Mouse (Mus musculus): ENCODE data around the gene Msantd3.

The Msantd3 gene

GRCm38 (mm10) chr4:48539841-48540575 lies at the start of gene Msantd3:
Gene Msantd3, plus strand, starts transcription at chr4:48539935.
- in situ Hi-C loops (cut with MboI, MseI): loop anchor here (25.0 kb wide), 1 partner anchor 828 kb away; no protein-coding TSS in a partner anchor

- in situ Hi-C loops (cut with MboI, MseI): loop anchor here (10.0 kb wide), 1 partner anchor 333 kb away; no protein-coding TSS in a partner anchor
These were observed 48.4 kb upstream of the Msantd3 start for GRCm38 (mm10) chr4:48491290-48491743.

DNA sequence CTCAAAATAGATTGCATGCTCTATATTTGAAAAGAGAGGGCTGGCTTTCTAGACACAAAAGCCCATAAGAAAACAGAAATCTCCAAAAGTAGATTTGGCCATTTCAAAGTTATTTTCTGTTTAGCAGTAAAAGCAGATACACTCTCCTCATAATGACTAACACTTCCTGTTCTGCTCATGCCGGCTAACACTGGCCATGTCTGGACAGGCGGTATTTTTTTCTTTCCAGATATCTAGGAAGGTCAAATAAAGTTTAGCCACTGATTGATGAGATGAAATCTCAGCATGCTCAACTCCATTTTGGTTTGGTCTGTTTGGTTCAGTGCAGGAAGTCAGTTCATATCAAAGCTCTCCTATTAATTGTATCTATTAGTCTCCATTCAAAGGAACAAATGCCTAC lies 47.2 kb upstream of the Msantd3 start:
- in situ Hi-C loops (cut with MboI, MseI): loop anchor here (10.0 kb wide), 1 partner anchor 332 kb away; no protein-coding TSS in a partner anchor

DNA sequence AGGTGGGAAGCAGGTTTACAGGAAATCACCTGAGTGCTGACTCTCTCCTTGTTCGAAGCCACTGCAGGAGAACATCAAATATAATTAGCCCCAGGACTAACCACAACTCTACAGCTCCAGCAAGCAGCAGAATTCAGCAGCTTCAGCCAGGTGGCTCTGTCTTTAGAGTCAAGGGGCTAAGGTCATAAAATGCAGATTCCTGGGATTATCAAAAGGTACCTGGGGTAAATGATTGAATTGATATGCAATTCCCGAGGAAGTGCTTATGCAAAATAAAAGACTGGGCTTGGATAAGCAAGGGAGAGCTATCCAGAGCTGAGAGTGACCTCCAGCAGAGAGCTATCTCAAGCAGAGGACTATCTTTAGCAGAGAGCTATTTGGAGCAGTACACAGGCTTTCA lies 28.9 kb upstream of the Msantd3 start:
- in situ Hi-C loops (cut with MboI, MseI): no loop called here

DNA sequence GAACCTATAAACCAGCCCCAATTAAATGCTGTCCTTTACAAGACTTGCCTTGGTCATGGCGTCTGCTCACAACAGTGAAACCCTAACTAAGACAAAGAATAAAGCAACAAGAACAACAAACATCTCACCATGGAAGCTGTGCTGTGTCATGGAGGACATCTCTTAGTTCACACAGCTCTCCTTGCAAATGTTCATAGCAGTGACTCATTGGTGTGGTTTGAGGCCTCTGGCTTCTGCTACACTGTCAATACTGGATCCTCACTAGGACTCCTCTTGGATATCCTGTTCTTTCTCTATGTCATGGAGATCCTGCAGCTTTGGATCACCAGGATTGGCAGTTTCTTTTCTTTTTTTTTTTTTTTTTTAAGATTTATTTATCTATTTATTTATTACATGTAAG lies 10.2 kb upstream of the Msantd3 start:
- in situ Hi-C loops (cut with MboI, MseI): loop anchor here (25.0 kb wide), 1 partner anchor 817 kb away; no protein-coding TSS in a partner anchor

DNA sequence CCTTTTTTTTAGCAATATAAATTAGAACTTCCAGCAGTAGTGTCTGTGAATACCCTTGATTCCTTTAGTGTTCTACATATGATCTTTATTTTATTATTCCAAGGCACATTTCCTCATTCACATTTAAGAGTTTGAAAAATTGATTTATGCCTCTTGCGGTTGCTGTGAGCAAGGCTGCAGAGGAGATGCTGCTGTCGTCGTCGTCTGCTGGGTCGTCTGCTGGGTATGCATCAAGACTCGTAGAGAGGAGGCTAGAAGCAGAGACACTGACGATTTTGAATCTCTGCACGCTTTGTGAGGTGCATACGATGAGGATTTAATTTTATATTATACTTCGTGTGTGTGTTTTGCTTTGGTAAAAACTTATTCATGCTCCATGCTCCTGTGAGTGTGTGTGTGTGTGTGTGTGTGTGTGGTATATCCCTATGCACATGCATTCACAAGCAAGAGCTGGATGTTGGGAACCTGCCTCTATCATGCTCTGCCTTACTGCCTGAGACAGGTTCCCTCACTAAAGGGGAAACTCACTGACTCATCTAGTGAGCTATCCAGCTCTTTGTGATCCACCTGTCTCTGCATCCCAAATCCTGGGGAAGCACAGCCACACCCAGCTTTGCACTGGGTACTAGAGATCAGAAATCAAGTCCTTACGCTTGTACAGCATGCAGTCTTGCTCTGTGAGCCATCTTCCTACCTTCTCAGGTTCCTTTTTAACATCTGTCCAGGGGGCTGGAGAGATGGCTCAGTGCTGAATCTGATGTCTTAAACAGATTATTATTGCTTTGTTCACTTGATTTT lies 7.7 kb upstream of the Msantd3 start:
- in situ Hi-C loops (cut with MboI, MseI): loop anchor here (25.0 kb wide), 1 partner anchor 820 kb away; no protein-coding TSS in a partner anchor

DNA sequence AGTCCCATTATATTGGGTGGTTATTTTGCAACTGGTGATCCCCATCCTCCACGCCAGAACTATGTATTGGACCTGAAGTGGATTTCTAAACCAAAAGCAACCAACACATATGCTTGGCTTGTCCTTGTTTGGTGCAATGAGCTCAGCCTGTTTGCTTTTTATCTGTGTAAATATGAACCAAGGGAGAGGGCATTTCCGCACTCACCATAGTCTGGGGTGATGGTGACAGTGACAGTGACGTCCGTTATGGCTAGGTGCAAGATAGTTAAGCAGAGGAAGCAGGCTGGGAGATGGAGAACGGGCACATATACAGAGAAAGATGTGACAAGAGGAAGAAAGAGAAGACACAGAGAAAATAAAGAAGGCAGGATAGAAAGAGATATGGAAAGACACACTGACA lies 3.5 kb upstream of the Msantd3 start:
- in situ Hi-C loops (cut with MboI, MseI): loop anchor here (25.0 kb wide), 1 partner anchor 824 kb away; no protein-coding TSS in a partner anchor

GRCm38 (mm10) chr4:48537024-48537423 lies 2.7 kb upstream of the Msantd3 start:
- in situ Hi-C loops (cut with MboI, MseI): loop anchor here (25.0 kb wide), 1 partner anchor 825 kb away; no protein-coding TSS in a partner anchor

- in situ Hi-C loops (cut with MboI, MseI): loop anchor here (25.0 kb wide), 1 partner anchor 826 kb away; no protein-coding TSS in a partner anchor
These were observed 1.2 kb upstream of the Msantd3 start for GRCm38 (mm10) chr4:48538581-48538980.

DNA sequence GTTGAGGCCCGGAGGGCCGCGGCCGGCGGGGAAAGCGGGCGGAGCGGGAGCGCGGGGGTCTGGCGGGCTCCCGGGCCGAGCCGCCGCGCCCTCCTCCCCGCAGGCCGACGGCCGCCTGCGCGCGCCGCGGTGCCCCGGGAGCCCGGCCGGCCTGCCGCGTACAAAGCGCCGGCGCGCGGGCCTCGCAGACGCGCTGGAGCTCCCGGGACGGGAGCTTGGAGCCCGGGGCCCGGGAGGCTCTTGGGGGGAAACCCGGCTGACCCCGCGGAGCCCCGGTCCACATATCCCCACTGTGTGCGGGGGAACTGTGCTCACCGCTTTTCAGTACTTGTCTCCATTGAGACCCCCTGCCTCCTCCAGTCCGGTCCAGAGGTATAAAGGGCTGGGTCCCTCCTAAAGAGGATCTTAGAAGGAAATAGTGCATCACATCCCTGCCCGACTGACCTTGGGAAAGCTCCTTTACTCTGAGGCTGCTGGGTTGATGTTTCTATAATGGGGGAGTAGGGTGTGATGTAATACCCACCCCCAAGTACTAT lies 909 bp downstream of the Msantd3 start:
- in situ Hi-C loops (cut with MboI, MseI): loop anchor here (25.0 kb wide), 1 partner anchor 828 kb away; no protein-coding TSS in a partner anchor

GRCm38 (mm10) chr4:48541526-48542250 lies 2.0 kb downstream of the Msantd3 start:
- in situ Hi-C loops (cut with MboI, MseI): loop anchor here (25.0 kb wide), 1 partner anchor 829 kb away; no protein-coding TSS in a partner anchor

- in situ Hi-C loops (cut with MboI, MseI): loop anchor here (25.0 kb wide), 1 partner anchor 830 kb away; no protein-coding TSS in a partner anchor
These were observed 2.6 kb downstream of the Msantd3 start for GRCm38 (mm10) chr4:48542351-48542750.

- in situ Hi-C loops (cut with MboI, MseI): loop anchor here (25.0 kb wide), 1 partner anchor 831 kb away; no protein-coding TSS in a partner anchor
These were observed 3.5 kb downstream of the Msantd3 start for GRCm38 (mm10) chr4:48543071-48543865.

DNA sequence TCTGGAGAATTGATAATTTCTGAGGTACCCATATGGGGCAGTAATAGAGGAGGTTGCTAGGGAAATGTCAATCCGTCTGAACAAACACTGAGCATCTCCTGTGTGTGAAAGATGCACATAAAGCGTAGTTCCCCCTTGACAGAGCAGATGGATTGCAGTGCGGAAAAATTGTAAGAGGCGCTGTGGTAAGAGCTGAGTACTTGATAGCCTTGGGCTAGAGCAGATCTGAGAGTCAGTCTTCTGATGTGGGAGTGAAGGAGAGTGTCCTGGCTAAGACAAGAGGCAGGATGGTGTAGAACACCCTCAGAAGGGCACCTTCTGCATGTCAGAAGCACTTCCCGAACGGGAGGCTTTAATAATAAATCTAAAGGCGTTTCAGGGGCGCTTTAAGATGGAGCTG lies 4.4 kb downstream of the Msantd3 start:
- in situ Hi-C loops (cut with MboI, MseI): loop anchor here (25.0 kb wide), 1 partner anchor 832 kb away; no protein-coding TSS in a partner anchor

DNA sequence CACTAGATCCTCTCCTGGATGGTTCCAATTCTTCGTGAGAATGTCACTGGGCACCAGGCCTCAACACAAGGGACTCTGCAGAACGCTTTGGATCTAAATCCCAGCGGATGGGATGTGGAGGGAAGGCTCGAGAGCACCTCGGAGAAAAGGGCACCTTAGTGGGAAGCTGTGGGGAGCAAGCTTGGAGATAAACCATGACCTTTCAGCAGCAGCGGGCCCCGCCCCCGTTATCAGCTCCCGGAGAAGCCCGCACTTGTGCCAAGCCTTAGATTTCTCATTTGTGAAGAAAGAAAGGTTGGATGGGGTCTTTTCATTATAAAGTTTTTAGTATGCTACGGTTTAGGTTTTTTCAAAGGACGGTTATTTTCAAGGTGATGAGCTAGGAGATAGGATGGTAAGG lies 6.2 kb downstream of the Msantd3 start:
- in situ Hi-C loops (cut with MboI, MseI): loop anchor here (25.0 kb wide), 1 partner anchor 834 kb away; no protein-coding TSS in a partner anchor

- in situ Hi-C loops (cut with MboI, MseI): loop anchor here (25.0 kb wide), 1 partner anchor 835 kb away; no protein-coding TSS in a partner anchor
These were observed 7.1 kb downstream of the Msantd3 start for GRCm38 (mm10) chr4:48546568-48547496.

- in situ Hi-C loops (cut with MboI, MseI): loop anchor here (25.0 kb wide), 1 partner anchor 836 kb away; no protein-coding TSS in a partner anchor
These were observed 8.8 kb downstream of the Msantd3 start for GRCm38 (mm10) chr4:48548393-48549045.

DNA sequence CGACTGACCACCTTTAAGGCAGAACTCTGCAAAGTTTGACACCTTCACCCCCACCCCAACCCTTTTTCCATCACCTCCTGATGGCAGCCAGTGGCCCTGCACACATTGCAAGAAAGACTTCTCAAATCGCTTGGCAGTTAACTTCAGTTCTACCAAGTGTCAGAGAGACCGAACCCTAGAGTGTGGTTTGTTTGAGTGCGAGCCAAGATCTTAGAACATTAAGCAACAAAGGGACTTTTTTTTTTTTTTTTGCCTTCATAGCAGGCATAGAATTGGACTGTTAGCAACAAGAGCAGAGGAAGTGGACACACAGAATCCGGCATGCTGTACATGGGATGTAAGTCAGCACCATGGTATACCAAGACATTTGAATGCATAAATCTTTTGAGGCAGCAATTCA lies 9.9 kb downstream of the Msantd3 start:
- in situ Hi-C loops (cut with MboI, MseI): loop anchor here (10.0 to 25.0 kb wide), 2 partner anchors 735 to 837 kb away; no protein-coding TSS in a partner anchor

Measured in T-helper 2 cell (primary cell).